Comparison of ENCODE assay signal across 11 mouse cellular contexts in the genomic region with DNA sequence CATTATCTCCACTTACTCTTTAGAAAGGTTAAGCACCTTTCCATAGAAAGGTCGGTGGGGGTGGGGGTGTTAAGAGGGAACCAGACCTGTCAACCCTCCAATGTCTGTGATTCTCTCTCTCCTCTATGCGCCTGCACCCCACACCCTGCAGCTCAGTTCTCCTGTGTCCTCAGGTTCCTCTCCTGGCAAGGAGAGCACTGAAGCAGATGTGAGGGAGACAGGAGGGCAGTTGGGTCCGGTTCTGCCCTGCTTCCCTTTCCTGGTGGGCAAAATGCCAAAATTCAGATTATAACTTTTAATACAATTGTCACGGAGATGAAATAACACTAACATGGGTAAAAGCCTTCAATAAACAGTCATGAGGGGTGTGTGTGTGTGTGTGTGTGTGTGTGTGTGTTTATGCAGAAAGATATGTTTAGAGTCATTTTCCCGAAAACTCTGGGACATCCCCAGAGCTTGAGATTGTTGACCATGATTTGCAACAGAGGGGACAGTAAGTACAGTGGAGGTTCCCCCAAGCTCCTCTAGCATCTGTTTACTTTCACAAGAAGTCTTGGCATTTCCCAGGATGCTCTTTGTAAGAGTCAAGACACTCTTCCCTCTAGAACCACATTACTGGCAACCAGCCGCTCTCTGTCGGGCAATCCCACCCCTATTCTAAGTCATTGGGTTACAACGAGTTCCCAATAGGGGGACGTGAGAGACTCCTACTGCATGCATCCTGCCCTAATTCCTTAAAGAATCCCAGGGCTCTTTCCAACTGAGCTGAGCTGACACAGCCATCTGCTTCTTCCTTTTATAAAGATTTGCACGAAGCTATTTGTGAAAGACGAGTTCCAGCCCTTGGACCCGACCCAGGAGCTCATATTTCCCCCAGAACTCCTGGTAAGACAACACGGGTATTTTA. TPM values are rescaled to one million over a fixed set of nuclear protein-coding genes. Genes with fewer than 3 reads are reported as not detected.
DNase-seq lines count a peak whose midpoint lies in the region; ATAC-seq and TF ChIP-seq lines count a peak whose summit lies in the region.
"Had no signal": no experiment of that assay in that cellular context is flagged by ENCODE, and none has a peak within 500 bp of the region (broad histone marks: within the 10 kb centered on the region; RNA-seq: fewer than 3 reads in every experiment).

No protein-coding gene starts in this region.

- no peak overlapping the region for H3K4me2 ChIP-seq in heart, embryonic 11.5 days
- no peak overlapping the region for H3K4me2 ChIP-seq in stomach, postnatal 0 days (replicated peaks; ENCODE audit: low read depth)
- no peak overlapping the region for H3K4me2 ChIP-seq in midbrain, embryonic 15.5 days
- H3K4me2 ChIP-seq: hindbrain, embryonic 14.5 days had no signal

- TF ChIP-seq CTCF in stomach, postnatal 0 days (IDR thresholded peaks at IDR 0.05; ENCODE audit: low read depth) = no peak

- no peaks in the 10 kb centered on the region for H3K27me3 ChIP-seq in heart, embryonic 11.5 days (ENCODE audit: control insufficient read depth, insufficient read depth, low read length)
- no peaks in the 10 kb centered on the region for H3K27me3 ChIP-seq in stomach, postnatal 0 days (ENCODE audit: control insufficient read depth, insufficient read depth, low read length)
- H3K27me3 ChIP-seq in midbrain, embryonic 15.5 days (replicated peaks) = no peaks in the 10 kb centered on the region

- DNase-seq in heart, postnatal 4 days = peak; percentile 39
- DNase-seq in right cerebral cortex, adult 18-20 months = peak; percentile 48
- no peak for DNase-seq in right cerebral cortex, postnatal 25 days
- DNase-seq in left cerebral cortex, postnatal 10 days (ENCODE audit: extremely low spot score in 1 of 2, low spot score in 2 of 2) = peak; percentile 36 to 47
- DNase-seq in stomach, postnatal 0 days (ENCODE audit: low spot score) = no peak
- DNase-seq in urinary bladder, postnatal 10 days (ENCODE audit: low spot score) = no peak
- DNase-seq: thymus, postnatal 4 days had no signal

- no peak overlapping the region for H3K27ac ChIP-seq in heart, embryonic 11.5 days (ENCODE audit: low read depth, low read length)
- peak overlapping the region; percentile 65; the same call in 1 of the 2 replicates for H3K27ac ChIP-seq in stomach, postnatal 0 days (replicated peaks)
- no peak overlapping the region for H3K27ac ChIP-seq in midbrain, embryonic 15.5 days
- H3K27ac ChIP-seq: hindbrain, embryonic 14.5 days; macrophage had no signal

- no peak for ATAC-seq in heart, embryonic 11.5 days (replicated peaks; ENCODE audit: insufficient number of reproducible peaks, low FRiP score, low TSS enrichment)
- peak; percentile 43; the same call in 1 of the 2 replicates for ATAC-seq in stomach, postnatal 0 days (ENCODE audit: low FRiP score, low TSS enrichment)
- no peak for ATAC-seq in midbrain, embryonic 15.5 days (replicated peaks)

- intact Hi-C loops in left cerebral cortex, postnatal 10 days (cut with DNase I) = no loop called here

- H3K9me3 ChIP-seq in heart, embryonic 11.5 days (replicated peaks; ENCODE audit: control insufficient read depth, low read length) = no peaks in the 10 kb centered on the region
- no peaks in the 10 kb centered on the region for H3K9me3 ChIP-seq in stomach, postnatal 0 days (ENCODE audit: control insufficient read depth, low read length)
- no peaks in the 10 kb centered on the region for H3K9me3 ChIP-seq in midbrain, embryonic 15.5 days

- 49% methylated on average over 13 of the region's 13 CpGs for WGBS in heart, embryonic 11.5 days (ENCODE audit: insufficient replicate concordance)
- WGBS in stomach, postnatal 0 days = 35% methylated on average over 13 of the region's 13 CpGs
- 61% methylated on average over 13 of the region's 13 CpGs for WGBS in midbrain, embryonic 15.5 days

- H3K4me3 ChIP-seq in heart, embryonic 11.5 days (ENCODE audit: low read depth, low read length) = no peak overlapping the region
- no peak overlapping the region for H3K4me3 ChIP-seq in stomach, postnatal 0 days (ENCODE audit: low read depth, low read length)
- H3K4me3 ChIP-seq in midbrain, embryonic 15.5 days = no peak overlapping the region

- no peaks in the 10 kb centered on the region for H3K36me3 ChIP-seq in heart, embryonic 11.5 days (ENCODE audit: control insufficient read depth, insufficient read depth, low read length)
- H3K36me3 ChIP-seq in stomach, postnatal 0 days (ENCODE audit: control insufficient read depth, insufficient read depth, low read length) = no peaks in the 10 kb centered on the region
- H3K36me3 ChIP-seq in midbrain, embryonic 15.5 days (replicated peaks) = no peaks in the 10 kb centered on the region

- no peak for TF ChIP-seq EP300 in stomach, postnatal 0 days (optimal IDR thresholded peaks at IDR 0.05)

- no peaks in the 10 kb centered on the region for H3K4me1 ChIP-seq in heart, embryonic 11.5 days (ENCODE audit: control insufficient read depth, insufficient read depth, low read length)
- no peaks in the 10 kb centered on the region for H3K4me1 ChIP-seq in stomach, postnatal 0 days (replicated peaks; ENCODE audit: control insufficient read depth, insufficient read depth)
- no peaks in the 10 kb centered on the region for H3K4me1 ChIP-seq in midbrain, embryonic 15.5 days

- no peak overlapping the region for H3K9ac ChIP-seq in heart, embryonic 11.5 days (ENCODE audit: low read depth, low read length)
- H3K9ac ChIP-seq in stomach, postnatal 0 days (ENCODE audit: low read length) = no peak overlapping the region
- H3K9ac ChIP-seq in midbrain, embryonic 15.5 days = no peak overlapping the region
- H3K9ac ChIP-seq: hindbrain, embryonic 14.5 days had no signal

RNA-seq across cellular contexts. Expression of a gene that starts 13.5 kb away (rescaled TPM):
- total RNA-seq in heart, postnatal 4 days (2021) = under 1 TPM in 1 of 2 experiments, not detected in 1; 0.05 TPM
- polyA plus RNA-seq in heart, embryonic 11.5 days (2014; fragmentation: Nextera tagmentation; extraction: Ambion mirVana) = not detected in 2 replicates
- total RNA-seq in left cerebral cortex, postnatal 10 days (2021) = under 1 TPM; 0.06 to 0.08 TPM
- polyA plus RNA-seq in stomach, postnatal 0 days (2015; fragmentation: Nextera tagmentation; extraction: Ambion mirVana) = 0.01 and 0.04 TPM in 2 replicates
- polyA plus RNA-seq in midbrain, embryonic 15.5 days (2015; fragmentation: Nextera tagmentation; extraction: Ambion mirVana) = not detected in 2 replicates

Comparison
In these comparisons a context has a peak if more than half of its experiments do, and no peak if none do; other contexts are left out.
1. DNase-seq: peak in heart, postnatal 4 days (single experiment), right cerebral cortex, adult 18-20 months (single experiment) and left cerebral cortex, postnatal 10 days (2 of 2); none in right cerebral cortex, postnatal 25 days (single experiment), stomach, postnatal 0 days (single experiment) and urinary bladder, postnatal 10 days (single experiment).